Mouse (Mus musculus): ENCODE measurements around the gene Fgfr2.

The Fgfr2 gene

GRCm38 (mm10) chr7:131778271-131778985 lies 1344.7 kb downstream of the Fgfr2 start:
- no peak for DNase-seq (ENCODE audit: low read depth, low spot score)

GRCm38 (mm10) chr7:131777461-131778270 lies 1345.5 kb downstream of the Fgfr2 start:
- DNase-seq (ENCODE audit: low read depth, low spot score): no peak

GRCm38 (mm10) chr7:131776191-131776752 lies 1346.9 kb downstream of the Fgfr2 start:
- DNase-seq (ENCODE audit: low read depth, low spot score): no peak

- DNase-seq (ENCODE audit: low read depth, low spot score): no peak
These were observed 1365.2 kb downstream of the Fgfr2 start for GRCm38 (mm10) chr7:131757922-131758321.

GRCm38 (mm10) chr7:131747152-131748010 lies 1375.8 kb downstream of the Fgfr2 start:
- DNase-seq (ENCODE audit: low read depth, low spot score): no peak

- DNase-seq (ENCODE audit: low read depth, low spot score): peak; percentile 17
These were observed 1376.4 kb downstream of the Fgfr2 start for GRCm38 (mm10) chr7:131746752-131747151.

GRCm38 (mm10) chr7:131743193-131743592 lies 1380.0 kb downstream of the Fgfr2 start:
- DNase-seq (ENCODE audit: low read depth, low spot score): no peak

GRCm38 (mm10) chr7:131722783-131723575 lies 1400.2 kb downstream of the Fgfr2 start:
- DNase-seq (ENCODE audit: low read depth, low spot score): no peak

GRCm38 (mm10) chr7:131722316-131722715 lies 1400.8 kb downstream of the Fgfr2 start:
- no peak for DNase-seq (ENCODE audit: low read depth, low spot score)

GRCm38 (mm10) chr7:131718280-131718679 lies 1404.9 kb downstream of the Fgfr2 start:
- no peak for DNase-seq (ENCODE audit: low read depth, low spot score)

- DNase-seq (ENCODE audit: low read depth, low spot score): no peak
These were observed 1410.1 kb downstream of the Fgfr2 start for GRCm38 (mm10) chr7:131713076-131713475.

GRCm38 (mm10) chr7:131696889-131697288 lies 1426.3 kb downstream of the Fgfr2 start:
- DNase-seq (ENCODE audit: low read depth, low spot score): no peak

GRCm38 (mm10) chr7:131687324-131687723 lies 1435.8 kb downstream of the Fgfr2 start:
- DNase-seq (ENCODE audit: low read depth, low spot score): peak; percentile 65

- no peak for DNase-seq (ENCODE audit: low read depth, low spot score)
These were observed 1446.0 kb downstream of the Fgfr2 start for GRCm38 (mm10) chr7:131677126-131677525.

- no peak for DNase-seq (ENCODE audit: low read depth, low spot score)
These were observed 1452.6 kb downstream of the Fgfr2 start for GRCm38 (mm10) chr7:131670586-131670985.

- no peak for DNase-seq (ENCODE audit: low read depth, low spot score)
These were observed 1453.8 kb downstream of the Fgfr2 start for GRCm38 (mm10) chr7:131669326-131669725.

GRCm38 (mm10) chr7:131660726-131661125 lies 1462.4 kb downstream of the Fgfr2 start:
- DNase-seq (ENCODE audit: low read depth, low spot score): no peak

GRCm38 (mm10) chr7:131656017-131656416 lies 1467.1 kb downstream of the Fgfr2 start:
- DNase-seq (ENCODE audit: low read depth, low spot score): no peak

- no peak for DNase-seq (ENCODE audit: low read depth, low spot score)
These were observed 1469.7 kb downstream of the Fgfr2 start for GRCm38 (mm10) chr7:131653416-131653815.

GRCm38 (mm10) chr7:131651921-131652694 lies 1471.0 kb downstream of the Fgfr2 start:
- DNase-seq (ENCODE audit: low read depth, low spot score): no peak
